8 mouse cellular contexts compared by ENCODE assay signal in the genomic region with DNA sequence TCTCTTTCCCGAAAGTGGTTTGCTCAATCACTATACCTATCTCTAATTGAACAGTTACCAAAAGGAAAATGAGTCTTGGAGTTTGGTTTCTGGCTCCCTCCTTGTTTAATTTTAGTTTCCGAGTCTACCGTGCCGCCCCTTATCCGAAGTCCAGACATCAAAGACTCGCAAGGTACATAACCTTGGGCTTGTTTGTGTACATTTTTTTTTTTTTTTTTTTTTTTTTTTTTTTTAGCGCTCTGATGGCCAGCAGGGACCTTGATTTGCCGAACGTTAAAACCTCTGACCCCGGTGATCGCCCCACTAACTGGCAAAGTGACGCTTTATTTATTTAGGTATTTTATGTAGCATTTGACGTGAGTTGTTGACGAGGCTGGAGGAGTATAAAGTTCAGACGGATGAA. TPM values are rescaled to one million over a fixed set of nuclear protein-coding genes. Genes with fewer than 3 reads are reported as not detected.
DNase-seq lines count a peak whose midpoint lies in the region; ATAC-seq and TF ChIP-seq lines count a peak whose summit lies in the region.

No protein-coding gene starts in this region.

- H3K4me2 ChIP-seq in embryonic facial prominence, embryonic 12.5 days (replicated peaks): peak overlapping the region; percentile 65
- peak overlapping the region; percentile 78 for H3K4me2 ChIP-seq in hindbrain, embryonic 16.5 days (ENCODE audit: low read length)
- H3K4me2 ChIP-seq in midbrain, embryonic 16.5 days (ENCODE audit: low read length): peak overlapping the region; percentile 66

- 0% methylated on average over 15 of the region's 15 CpGs for WGBS in embryonic facial prominence, embryonic 12.5 days
- under 1% methylated on average over 15 of the region's 15 CpGs for WGBS in hindbrain, embryonic 16.5 days
- WGBS in midbrain, embryonic 16.5 days: under 1% methylated on average over 15 of the region's 15 CpGs

- no peak for DNase-seq in left cerebral cortex, adult 2 months (ENCODE audit: extremely low spot score in 1 of 2, low spot score in 2 of 2)
- no peak for DNase-seq in left cerebral cortex, postnatal 36 days (ENCODE audit: low spot score in 2 of 2)
- no peak for DNase-seq in adrenal gland, postnatal 4 days (ENCODE audit: low spot score in 2 of 2)
- no peak for DNase-seq in spleen, postnatal 14 days (ENCODE audit: low spot score in 2 of 2)
- no peak for DNase-seq in layer of hippocampus, adult 9-11 months

- H3K36me3 ChIP-seq in embryonic facial prominence, embryonic 12.5 days: no peaks in the 10 kb centered on the region
- H3K36me3 ChIP-seq in hindbrain, embryonic 16.5 days (ENCODE audit: control insufficient read depth, insufficient read depth, low read length): no peaks in the 10 kb centered on the region
- no peaks in the 10 kb centered on the region for H3K36me3 ChIP-seq in midbrain, embryonic 16.5 days (ENCODE audit: control insufficient read depth, insufficient read depth, low read length)

- no peaks in the 10 kb centered on the region for H3K4me1 ChIP-seq in embryonic facial prominence, embryonic 12.5 days
- no peaks in the 10 kb centered on the region; the same call in 1 of the 2 replicates for H3K4me1 ChIP-seq in hindbrain, embryonic 16.5 days (ENCODE audit: control insufficient read depth, insufficient read depth, low read depth, low read length)
- H3K4me1 ChIP-seq in midbrain, embryonic 16.5 days (ENCODE audit: control insufficient read depth, insufficient read depth, low read length): peaks cover 8% of the 10 kb centered on the region; the same call in 1 of the 2 replicates

- peak overlapping the region; percentile 67 for H3K4me3 ChIP-seq in left cerebral cortex, adult 2 months
- peak overlapping the region; percentile 72 for H3K4me3 ChIP-seq in embryonic facial prominence, embryonic 12.5 days
- H3K4me3 ChIP-seq in hindbrain, embryonic 16.5 days (ENCODE audit: low read length): peak overlapping the region; percentile 84
- peak overlapping the region; percentile 59 for H3K4me3 ChIP-seq in midbrain, embryonic 16.5 days (ENCODE audit: low read depth, low read length)

- TF ChIP-seq CTCF in left cerebral cortex, adult 2 months (IDR thresholded peaks at IDR 0.05): no peak

- peak overlapping the region; percentile 87 for H3K27ac ChIP-seq in left cerebral cortex, adult 2 months
- H3K27ac ChIP-seq in embryonic facial prominence, embryonic 12.5 days: peak overlapping the region; percentile 88
- peak overlapping the region; percentile 83 for H3K27ac ChIP-seq in hindbrain, embryonic 16.5 days (ENCODE audit: low read depth, low read length)
- peak overlapping the region; percentile 80; the same call in 1 of the 2 replicates for H3K27ac ChIP-seq in midbrain, embryonic 16.5 days (ENCODE audit: low read length)

- no peaks in the 10 kb centered on the region for H3K27me3 ChIP-seq in embryonic facial prominence, embryonic 12.5 days
- H3K27me3 ChIP-seq in hindbrain, embryonic 16.5 days (replicated peaks; ENCODE audit: control insufficient read depth, insufficient read depth, low read length): no peaks in the 10 kb centered on the region
- H3K27me3 ChIP-seq in midbrain, embryonic 16.5 days (ENCODE audit: control insufficient read depth, insufficient read depth, low read depth, low read length): no peaks in the 10 kb centered on the region; the same call in 1 of the 2 replicates

- intact Hi-C loops in left cerebral cortex, adult 2 months (cut with DNase I): loop anchor here (1.0 to 10.0 kb wide), 5 partner anchors 25 to 1305 kb away; a partner anchor contains a TSS
- intact Hi-C loops in left cerebral cortex, postnatal 36 days (cut with DNase I): loop anchor here (1.0 to 10.0 kb wide), 2 partner anchors 282 to 1165 kb away; a partner anchor contains a TSS

- no peaks in the 10 kb centered on the region for H3K9me3 ChIP-seq in embryonic facial prominence, embryonic 12.5 days
- no peaks in the 10 kb centered on the region for H3K9me3 ChIP-seq in hindbrain, embryonic 16.5 days (ENCODE audit: control insufficient read depth, low read length)
- H3K9me3 ChIP-seq in midbrain, embryonic 16.5 days (replicated peaks; ENCODE audit: control insufficient read depth, low read length, poor library complexity, severe bottlenecking): no peaks in the 10 kb centered on the region

- no peak; the same call in 1 of the 2 replicates for ATAC-seq in embryonic facial prominence, embryonic 12.5 days (ENCODE audit: insufficient number of reproducible peaks, insufficient read depth, low FRiP score, low TSS enrichment)
- ATAC-seq in hindbrain, embryonic 16.5 days: no peak
- 0 out of 2 replicates have a peak, but pooled peaks have one; percentile 0 for ATAC-seq in midbrain, embryonic 16.5 days

- H3K9ac ChIP-seq in embryonic facial prominence, embryonic 12.5 days: peak overlapping the region; percentile 47
- peak overlapping the region; percentile 65 for H3K9ac ChIP-seq in hindbrain, embryonic 16.5 days (ENCODE audit: low read depth, low read length)
- H3K9ac ChIP-seq in midbrain, embryonic 16.5 days (ENCODE audit: low read depth, low read length): peak overlapping the region; percentile 70

RNA-seq across cellular contexts. Expression of a gene that starts 1.2 kb away (rescaled TPM):
- total RNA-seq in left cerebral cortex, adult 2 months (2021): 10 to 100 TPM; 14.6 to 15.4 TPM
- 10 to 100 TPM; 17.8 to 19.3 TPM for total RNA-seq in left cerebral cortex, postnatal 36 days (2021)
- polyA plus RNA-seq in embryonic facial prominence, embryonic 12.5 days (2016; fragmentation: Nextera tagmentation; extraction: Ambion mirVana): 17.8 and 18.9 TPM in 2 replicates
- 18.2 and 19.8 TPM in 2 replicates for polyA plus RNA-seq in hindbrain, embryonic 16.5 days (2015; fragmentation: Nextera tagmentation; extraction: Ambion mirVana)
- 13.6 and 15.2 TPM in 2 replicates for polyA plus RNA-seq in midbrain, embryonic 16.5 days (2015; fragmentation: Nextera tagmentation; extraction: Ambion mirVana)
- 10 to 100 TPM; 59.1 to 73.4 TPM for total RNA-seq in adrenal gland, postnatal 4 days (2021)

RNA-seq across cellular contexts. Expression of a gene that starts 1.3 kb away (rescaled TPM):
- total RNA-seq in left cerebral cortex, adult 2 months (2021): 1 to 10 TPM; 3.0 to 3.9 TPM
- total RNA-seq in left cerebral cortex, postnatal 36 days (2021): 1 to 10 TPM; 3.6 to 5.3 TPM
- polyA plus RNA-seq in embryonic facial prominence, embryonic 12.5 days (2016; fragmentation: Nextera tagmentation; extraction: Ambion mirVana): 4.1 and 4.5 TPM in 2 replicates
- polyA plus RNA-seq in hindbrain, embryonic 16.5 days (2015; fragmentation: Nextera tagmentation; extraction: Ambion mirVana): 5.1 and 6.2 TPM in 2 replicates
- 3.1 and 3.2 TPM in 2 replicates for polyA plus RNA-seq in midbrain, embryonic 16.5 days (2015; fragmentation: Nextera tagmentation; extraction: Ambion mirVana)
- 10 to 100 TPM in 1 of 2 experiments, 1 to 10 TPM in 1; 9.9 to 10.7 TPM for total RNA-seq in adrenal gland, postnatal 4 days (2021)

RNA-seq across cellular contexts. Expression of a gene that starts 15.4 kb away (rescaled TPM):
- not detected for total RNA-seq in left cerebral cortex, adult 2 months (2021)
- total RNA-seq in left cerebral cortex, postnatal 36 days (2021): not detected
- not detected in 2 replicates for polyA plus RNA-seq in embryonic facial prominence, embryonic 12.5 days (2016; fragmentation: Nextera tagmentation; extraction: Ambion mirVana)
- polyA plus RNA-seq in hindbrain, embryonic 16.5 days (2015; fragmentation: Nextera tagmentation; extraction: Ambion mirVana): 0.03 TPM in 1 of 2 replicates, not detected in the other
- 0.07 TPM in 1 of 2 replicates, not detected in the other for polyA plus RNA-seq in midbrain, embryonic 16.5 days (2015; fragmentation: Nextera tagmentation; extraction: Ambion mirVana)
- not detected for total RNA-seq in adrenal gland, postnatal 4 days (2021)

RNA-seq across cellular contexts. Expression of a gene that starts 24.6 kb away (rescaled TPM):
- total RNA-seq in left cerebral cortex, adult 2 months (2021): not detected
- not detected for total RNA-seq in left cerebral cortex, postnatal 36 days (2021)
- polyA plus RNA-seq in embryonic facial prominence, embryonic 12.5 days (2016; fragmentation: Nextera tagmentation; extraction: Ambion mirVana): not detected in 2 replicates
- not detected in 2 replicates for polyA plus RNA-seq in hindbrain, embryonic 16.5 days (2015; fragmentation: Nextera tagmentation; extraction: Ambion mirVana)
- polyA plus RNA-seq in midbrain, embryonic 16.5 days (2015; fragmentation: Nextera tagmentation; extraction: Ambion mirVana): not detected in 2 replicates
- total RNA-seq in adrenal gland, postnatal 4 days (2021): under 1 TPM in 1 of 2 experiments, not detected in 1; 0.28 TPM

RNA-seq across cellular contexts. Expression of a gene that starts 32.2 kb away (rescaled TPM):
- not detected for total RNA-seq in left cerebral cortex, adult 2 months (2021)
- total RNA-seq in left cerebral cortex, postnatal 36 days (2021): not detected
- not detected in 2 replicates for polyA plus RNA-seq in embryonic facial prominence, embryonic 12.5 days (2016; fragmentation: Nextera tagmentation; extraction: Ambion mirVana)
- not detected in 2 replicates for polyA plus RNA-seq in hindbrain, embryonic 16.5 days (2015; fragmentation: Nextera tagmentation; extraction: Ambion mirVana)
- not detected in 2 replicates for polyA plus RNA-seq in midbrain, embryonic 16.5 days (2015; fragmentation: Nextera tagmentation; extraction: Ambion mirVana)
- total RNA-seq in adrenal gland, postnatal 4 days (2021): under 1 TPM in 1 of 2 experiments, not detected in 1; 0.64 TPM
